Mouse (Mus musculus): Measurements from ENCODE around the gene Card6. TPM values are rescaled to one million over a fixed set of nuclear protein-coding genes. Genes with fewer than 3 reads are reported as not detected.

Card6 gene
- total and polyA plus RNA-seq, 3 experiments, result 0.08 to 0.13 TPM; not detected in 1

DNA sequence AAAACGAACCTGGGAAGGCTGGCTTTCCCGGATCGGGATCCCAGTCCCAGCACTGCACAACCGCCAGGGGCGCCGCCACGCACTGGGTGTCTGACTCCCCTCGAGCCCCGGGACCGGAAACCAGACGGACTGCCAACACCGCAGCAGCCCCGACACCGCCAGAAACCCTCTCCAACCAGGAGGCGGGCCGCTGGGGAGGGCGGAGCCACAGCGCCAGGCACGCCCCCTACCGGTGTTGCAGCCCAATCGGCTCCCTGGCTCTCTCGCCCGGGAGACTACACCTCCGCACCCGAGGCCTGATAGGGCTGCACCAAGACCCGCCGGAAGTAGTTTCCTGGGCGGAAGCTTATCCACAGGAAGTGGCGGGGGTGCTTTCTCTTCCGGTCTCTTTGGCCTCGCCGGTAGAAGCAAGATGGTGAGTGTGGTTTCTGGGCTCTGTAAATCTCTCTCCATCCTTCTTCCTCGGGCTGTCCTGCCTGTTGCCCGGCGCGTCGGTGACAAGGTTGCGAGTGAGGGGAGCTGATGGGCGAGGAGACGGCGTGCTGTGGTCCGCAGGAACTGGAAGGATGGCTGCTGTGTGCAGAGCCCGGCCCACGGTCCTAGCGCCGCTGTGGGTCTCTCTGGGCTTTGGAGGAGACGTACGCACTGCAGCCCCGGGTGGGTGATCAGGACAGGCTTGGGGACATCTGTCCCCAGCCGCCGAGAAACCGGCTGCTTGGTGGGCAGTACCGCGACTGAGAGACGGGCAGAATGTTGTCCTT is 8.1 kb upstream of the Card6 start, which contains the start of gene Rpl37 (continued):
- TF ChIP-seq MAFK (IDR thresholded peaks at IDR 0.05; ENCODE audit: borderline replicate concordance, low read depth, low read length) (no peak), USF1 (IDR thresholded peaks at IDR 0.05; ENCODE audit: low read depth, low read length) (no peak), ZNF384 (IDR thresholded peaks at IDR 0.05; ENCODE audit: low read depth, low read length) (no peak), SMC3 (IDR thresholded peaks at IDR 0.05; ENCODE audit: low read depth, low read length) (no peak)

DNA sequence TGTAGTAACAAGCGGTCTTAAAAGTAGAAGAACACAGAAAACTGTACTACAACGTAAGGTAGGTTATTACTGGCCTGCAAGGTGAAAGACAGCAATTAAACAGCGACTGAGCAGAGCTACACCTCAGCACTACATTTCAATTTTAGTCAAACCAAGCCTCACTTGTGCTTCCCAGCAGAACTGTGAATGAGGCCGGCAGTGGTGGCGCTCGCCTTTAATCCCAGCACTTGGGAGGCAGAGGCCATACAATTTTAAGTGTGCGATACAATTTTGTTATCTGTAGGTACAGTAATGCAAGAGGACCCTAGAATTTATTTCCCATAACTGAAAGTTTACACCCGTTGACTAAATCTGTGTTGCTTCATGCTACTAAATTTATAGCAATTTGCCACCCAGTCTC is 6.8 kb upstream of the Card6 start:
- H3K27ac ChIP-seq (ENCODE audit: control insufficient read depth, low read depth, low read length), result no peak overlapping the region
- no peak for DNase-seq (ENCODE audit: low read depth, low spot score)
- H3K4me3 ChIP-seq (ENCODE audit: control insufficient read depth in 1 of 2, insufficient read depth in 1 of 2, low read depth in 2 of 2, low read length in 2 of 2), result peak overlapping the region; percentile 25 to 83
- H3K36me3 ChIP-seq (ENCODE audit: control insufficient read depth in 1 of 2, insufficient read depth in 2 of 2, low read length in 2 of 2), result peaks cover 23 to 36% of the 10 kb centered on the region in 2 experiments
- H3K9me3 ChIP-seq (replicated peaks; ENCODE audit: insufficient read depth, low read length), result no peaks in the 10 kb centered on the region
- peaks cover 35% of the 10 kb centered on the region for H3K79me2 ChIP-seq (ENCODE audit: control insufficient read depth, insufficient read depth, low read length, poor library complexity)
- H3K4me1 ChIP-seq (ENCODE audit: control insufficient read depth in 1 of 2, insufficient read depth in 2 of 2, low read length in 2 of 2), result peaks cover 2 to 16% of the 10 kb centered on the region in 2 experiments; a peak in 3 of 4 replicates
- H3K9ac ChIP-seq (ENCODE audit: control insufficient read depth, low read depth, low read length, poor library complexity, severe bottlenecking), result peak overlapping the region; percentile 93
- no peaks in the 10 kb centered on the region for H3K27me3 ChIP-seq (ENCODE audit: control insufficient read depth in 1 of 2, insufficient read depth in 2 of 2, low read length in 2 of 2)
- no peak for TF ChIP-seq MXI1 (IDR thresholded peaks at IDR 0.05; ENCODE audit: low read depth, low read length)
- TF ChIP-seq RCOR1 (IDR thresholded peaks at IDR 0.05; ENCODE audit: low read depth, low read length), result no peak
- no peak for TF ChIP-seq TAL1 (IDR thresholded peaks at IDR 0.05; ENCODE audit: low read length)
- no peak for TF ChIP-seq SIN3A (IDR thresholded peaks at IDR 0.05; ENCODE audit: low read length)
- no peak for TF ChIP-seq KAT2A (conservative IDR thresholded peaks at IDR 0.05; ENCODE audit: low read depth, low read length)
- no peak for TF ChIP-seq MEF2A (IDR thresholded peaks at IDR 0.05; ENCODE audit: extremely low read depth, insufficient replicate concordance, low read depth, low read length, poor library complexity, severe bottlenecking)
- TF ChIP-seq MAX (IDR thresholded peaks at IDR 0.05; ENCODE audit: low read length), result no peak
- no peak for TF ChIP-seq POLR2AphosphoS2 (IDR thresholded peaks at IDR 0.05; ENCODE audit: low read length)
- no peak for TF ChIP-seq NRF1 (IDR thresholded peaks at IDR 0.05; ENCODE audit: insufficient read depth, low read depth, low read length, poor library complexity, severe bottlenecking)
- no peak for TF ChIP-seq JUND (IDR thresholded peaks at IDR 0.05; ENCODE audit: low read depth, low read length)
- TF ChIP-seq POLR2AphosphoS5 (IDR thresholded peaks at IDR 0.05; ENCODE audit: borderline replicate concordance, low read depth, low read length), result no peak
- no peak for TF ChIP-seq ZNF384 (IDR thresholded peaks at IDR 0.05; ENCODE audit: low read depth, low read length)
- TF ChIP-seq ZC3H11A (IDR thresholded peaks at IDR 0.05; ENCODE audit: low read depth, low read length), result no peak
- no peak for TF ChIP-seq CTCF (IDR thresholded peaks at IDR 0.05 in 2 of 3, conservative IDR thresholded peaks at IDR 0.05 in 1 of 3; ENCODE audit: control insufficient read depth in 1 of 3, insufficient read depth in 1 of 3, low read depth in 2 of 3, low read length in 3 of 3, poor library complexity in 1 of 3, severe bottlenecking in 1 of 3)
- TF ChIP-seq E2F4 (IDR thresholded peaks at IDR 0.05; ENCODE audit: borderline replicate concordance, low read depth, low read length), result no peak
- TF ChIP-seq TCF12 (IDR thresholded peaks at IDR 0.05; ENCODE audit: low read depth, low read length), result no peak
- no peak for TF ChIP-seq TBP (IDR thresholded peaks at IDR 0.05; ENCODE audit: low read depth, low read length)
- TF ChIP-seq ZKSCAN1 (IDR thresholded peaks at IDR 0.05; ENCODE audit: low read depth, low read length), result no peak

Measured in MEL (cell line).